Mouse (Mus musculus): ENCODE measurements around the gene Nln.

DNA sequence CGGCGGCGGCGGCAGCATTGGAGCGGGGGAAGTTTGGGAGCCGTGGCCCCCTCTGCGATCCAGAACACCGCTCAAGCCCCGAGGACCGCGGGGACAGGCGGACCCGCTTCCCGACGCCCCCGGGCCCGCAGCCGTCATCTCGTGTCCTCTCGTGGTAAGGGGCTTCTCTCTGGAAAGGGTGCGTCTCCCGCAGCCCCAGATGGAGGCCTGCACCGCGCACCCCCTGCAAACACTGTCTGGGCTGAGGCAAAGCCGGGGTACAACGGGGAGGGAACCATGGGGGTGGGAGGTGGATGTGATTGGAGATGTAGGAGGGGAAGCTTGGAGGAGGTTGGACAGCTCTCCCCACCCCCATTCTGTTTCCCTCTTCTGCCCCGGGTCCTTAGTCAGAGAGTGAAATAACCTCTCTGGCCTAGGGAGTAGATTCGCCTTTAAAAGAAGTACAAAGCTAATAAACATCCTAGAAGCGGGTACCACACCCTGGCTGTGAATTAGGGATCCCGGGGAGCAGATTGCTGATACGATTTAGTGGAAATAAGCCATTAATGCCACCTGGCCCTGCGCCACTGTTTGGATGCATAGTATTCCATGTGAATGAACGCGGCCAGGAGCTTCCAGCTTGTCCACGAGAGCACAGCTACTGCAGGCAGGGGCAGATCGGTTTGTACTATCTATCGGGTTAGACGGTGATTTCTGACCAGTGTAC lies 555 bp upstream of the Nln start:
- TF ChIP-seq E2F4 (IDR thresholded peaks at IDR 0.05; ENCODE audit: insufficient read depth) (no peak), USF1 (IDR thresholded peaks at IDR 0.05; ENCODE audit: low read depth) (no peak), POLR2A (IDR thresholded peaks at IDR 0.05; ENCODE audit: insufficient read length, low read depth) (no peak), POLR2AphosphoS2 (IDR thresholded peaks at IDR 0.05; ENCODE audit: insufficient read length, low read depth) (no peak), TCF12 (IDR thresholded peaks at IDR 0.05; ENCODE audit: insufficient read depth, poor library complexity, severe bottlenecking) (no peak), REST (IDR thresholded peaks at IDR 0.05; ENCODE audit: insufficient read depth, insufficient read length) (no peak), MYOG (IDR thresholded peaks at IDR 0.05; ENCODE audit: control insufficient read depth in 1 of 3, insufficient read depth in 1 of 3, insufficient read length in 2 of 3, low read depth in 2 of 3) (no peak), MAX (IDR thresholded peaks at IDR 0.05; ENCODE audit: low read depth) (no peak), CEBPB (IDR thresholded peaks at IDR 0.05; ENCODE audit: insufficient read depth, poor library complexity, severe bottlenecking) (no peak), SRF (IDR thresholded peaks at IDR 0.05; ENCODE audit: control insufficient read depth, insufficient read length, low read depth) (no peak), MYOD1 (IDR thresholded peaks at IDR 0.05; ENCODE audit: control insufficient read depth in 1 of 3, insufficient read length in 2 of 3, low read depth in 2 of 3) (no peak)
